Mouse (Mus musculus): ENCODE data around the gene Ewsr1. TPM values are rescaled to one million over a fixed set of nuclear protein-coding genes. Genes with fewer than 3 reads are reported as not detected.

The Ewsr1 gene
- total RNA-seq, 2 experiments from 2014 or later: 79.3 to 86.5 TPM

DNA sequence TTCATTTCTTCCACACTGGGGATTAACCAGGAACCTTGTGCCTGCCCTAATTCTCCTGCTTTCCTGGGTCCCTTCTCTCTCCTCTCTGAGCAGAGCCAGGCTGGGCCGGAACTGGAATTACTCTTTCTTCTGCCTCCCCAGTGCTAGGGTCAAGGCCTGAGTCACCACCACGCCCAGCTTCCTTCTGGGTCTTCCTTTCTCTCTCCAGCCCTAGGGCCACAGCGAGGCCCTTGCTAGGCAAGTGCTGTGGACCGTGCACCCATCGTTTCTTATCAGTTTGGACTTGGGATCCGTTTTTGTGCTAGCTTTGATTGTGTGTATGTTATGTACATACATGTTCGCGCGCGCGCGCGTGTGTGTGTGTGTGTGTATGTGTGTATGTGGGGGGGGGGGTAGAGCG is 44.9 kb downstream of the Ewsr1 start:
- H3K4me3 ChIP-seq: no peak overlapping the region
- DNase-seq: no peak
- intact Hi-C loops (cut with DNase I): no loop called here
- TF ChIP-seq CTCF (IDR thresholded peaks at IDR 0.05): no peak
- H3K27ac ChIP-seq: no peak overlapping the region

DNA sequence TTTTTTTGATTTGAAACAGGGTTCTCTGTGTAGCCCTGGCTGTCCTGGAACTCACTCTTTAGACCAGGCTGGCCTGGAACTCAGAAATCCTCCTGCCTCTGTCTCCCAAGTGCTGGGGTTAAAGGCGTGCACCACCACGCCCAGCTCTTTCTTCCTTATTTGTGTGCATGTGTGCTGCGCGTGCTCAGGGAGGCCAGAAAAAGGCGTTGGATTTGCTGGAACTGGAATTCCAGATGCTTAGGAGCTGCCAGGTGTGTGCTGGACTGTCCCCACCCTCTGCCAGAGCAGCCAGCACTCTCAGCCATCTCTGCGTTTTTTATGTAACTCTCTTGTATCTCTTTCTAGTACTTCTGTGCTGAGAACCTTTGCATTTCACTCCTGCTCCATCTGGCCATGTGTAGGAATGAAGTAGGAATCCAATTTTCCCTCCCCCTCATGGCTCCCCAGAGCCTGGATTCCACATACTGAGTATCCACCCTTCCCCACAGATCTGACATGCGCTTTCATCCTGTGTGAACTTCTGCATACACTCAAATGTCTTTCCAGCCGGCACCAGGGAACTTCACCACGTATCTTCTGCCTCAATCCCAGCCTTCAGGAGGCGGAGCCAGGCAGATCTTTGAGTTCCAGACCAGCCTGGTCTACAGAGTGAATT is 46.7 kb downstream of the Ewsr1 start:
- Histone ChIP-seq H3K4me3 (no peak overlapping the region), H3K27ac (no peak overlapping the region)
- intact Hi-C loops (cut with DNase I): no loop called here
- no peak for DNase-seq
- no peak for TF ChIP-seq CTCF (IDR thresholded peaks at IDR 0.05)

DNA sequence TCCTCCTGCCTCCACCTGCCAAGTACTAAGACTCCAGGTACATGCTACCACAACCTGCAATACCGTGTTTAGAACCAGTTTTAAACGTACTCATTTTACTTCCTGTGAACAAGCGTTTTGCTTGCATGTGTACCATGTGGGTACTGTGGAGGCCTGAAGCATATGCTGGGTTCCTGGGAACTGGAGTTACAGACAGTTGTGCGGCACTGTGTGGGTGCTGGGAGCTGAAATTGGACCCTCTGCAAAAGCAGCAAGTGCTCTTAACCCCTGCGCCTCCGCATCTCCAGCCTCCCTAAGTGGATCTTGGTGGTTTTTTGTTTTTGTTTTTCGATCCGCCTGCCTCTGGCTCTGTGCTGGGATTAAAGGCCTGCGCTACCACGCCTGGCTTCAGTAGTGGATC is 47.4 kb downstream of the Ewsr1 start:
- no peak for TF ChIP-seq CTCF (IDR thresholded peaks at IDR 0.05)
- intact Hi-C loops (cut with DNase I): no loop called here
- DNase-seq: no peak
- no peak overlapping the region for H3K4me3 ChIP-seq
- H3K27ac ChIP-seq: no peak overlapping the region

DNA sequence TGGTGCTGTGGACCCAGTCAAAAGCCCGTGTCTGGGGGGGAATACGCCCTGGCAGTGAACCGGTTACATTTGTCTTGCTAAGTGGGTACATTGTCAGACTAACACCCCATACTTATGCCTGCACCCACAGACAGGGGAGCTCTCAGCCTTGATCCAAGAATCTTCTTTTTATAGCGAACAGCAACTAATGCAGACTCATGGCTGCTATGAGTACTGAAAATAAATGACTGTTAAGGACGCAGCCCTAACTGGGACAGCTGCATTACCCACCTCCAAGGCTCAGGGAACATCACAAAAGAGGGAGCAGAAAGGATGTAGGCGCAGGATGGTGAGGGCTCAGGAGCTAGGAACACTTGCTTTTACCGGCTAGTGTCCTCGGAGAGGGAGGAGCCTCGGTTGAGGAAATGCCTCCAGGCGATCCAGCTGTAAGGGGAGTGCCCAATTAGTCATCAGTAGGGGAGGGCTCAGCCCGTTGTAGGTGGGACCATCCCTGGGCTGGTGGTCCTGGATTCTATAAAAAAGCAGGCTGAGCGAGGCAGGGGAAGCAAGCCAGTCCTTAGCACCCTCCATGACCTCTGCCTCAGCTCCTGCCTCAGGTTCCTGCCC is 52.6 kb downstream of the Ewsr1 start:
- no peak for TF ChIP-seq CTCF (IDR thresholded peaks at IDR 0.05)
- Histone ChIP-seq H3K4me3 (no peak overlapping the region), H3K27ac (no peak overlapping the region)
- DNase-seq: no peak
- intact Hi-C loops (cut with DNase I): no loop called here

DNA sequence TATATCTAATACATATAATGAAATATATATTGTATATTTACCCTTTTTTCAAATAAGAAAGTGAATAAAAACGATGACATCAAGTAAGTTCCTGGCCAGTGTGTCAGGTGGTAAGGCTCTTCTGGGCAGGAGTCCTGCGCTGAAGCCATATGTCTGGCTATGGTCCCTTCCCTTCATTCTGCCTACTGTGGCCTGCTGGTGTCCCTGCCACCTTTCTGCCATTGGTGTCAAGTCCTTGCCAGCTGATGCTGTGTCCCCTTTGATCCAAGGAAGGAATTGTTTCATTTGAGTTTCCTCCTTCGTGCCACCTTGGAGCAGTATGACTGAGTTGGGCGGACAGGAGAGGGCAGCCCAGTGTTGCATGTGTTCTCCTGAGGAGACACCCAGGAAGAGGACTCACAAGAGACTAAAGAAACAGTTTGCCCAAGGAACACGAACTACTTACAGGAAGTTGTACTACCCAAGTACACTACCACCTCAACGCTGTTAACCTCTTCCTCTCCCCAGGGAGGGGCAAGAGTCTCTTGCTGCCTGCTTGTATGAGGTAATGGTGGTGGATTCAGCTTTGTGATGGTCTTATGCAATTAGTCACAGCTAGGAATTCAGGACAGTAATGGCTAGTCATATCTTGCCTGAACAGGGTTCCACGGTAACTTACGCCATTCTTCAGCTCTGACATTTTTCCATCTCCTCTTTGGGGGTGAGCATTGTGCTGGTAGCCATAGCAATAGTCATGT is 56.3 kb downstream of the Ewsr1 start:
- Histone ChIP-seq H3K4me3 (no peak overlapping the region), H3K27ac (no peak overlapping the region)
- no peak for DNase-seq
- no peak for TF ChIP-seq CTCF (IDR thresholded peaks at IDR 0.05)
- intact Hi-C loops (cut with DNase I): no loop called here

DNA sequence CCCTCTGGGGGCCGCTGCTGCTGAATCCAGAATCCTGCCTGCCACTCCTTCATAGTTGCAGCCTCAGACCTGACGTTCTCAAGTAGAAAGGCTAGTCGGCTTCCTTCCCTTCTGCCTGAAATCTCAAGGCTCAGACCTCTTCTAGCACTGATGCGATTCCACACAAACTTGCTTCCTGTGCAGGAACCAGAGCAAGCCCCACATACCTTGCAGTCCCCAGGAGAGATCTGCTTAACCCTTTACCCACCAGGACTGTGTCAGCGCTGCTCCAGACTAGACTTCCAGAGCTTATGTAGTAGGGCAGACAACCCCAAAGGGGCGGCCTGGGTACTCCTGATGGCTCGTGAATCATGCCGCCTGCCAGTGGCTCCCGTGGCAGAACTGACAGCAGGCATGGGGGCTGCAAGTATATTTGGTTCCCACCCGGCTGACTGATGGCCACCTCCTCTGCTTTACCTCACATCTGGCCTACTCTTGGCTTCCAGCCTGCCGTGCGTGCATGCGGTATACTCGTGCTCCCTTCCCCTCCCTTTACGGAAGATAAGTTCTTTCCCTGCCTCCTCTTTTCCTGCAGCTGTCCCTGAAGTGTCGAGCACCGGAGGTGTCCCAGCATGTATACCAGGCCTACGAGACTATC is 57.8 kb downstream of the Ewsr1 start:
- no peak for DNase-seq
- H3K4me3 ChIP-seq: no peak overlapping the region
- H3K27ac ChIP-seq: no peak overlapping the region
- intact Hi-C loops (cut with DNase I): loop anchor here (2.0 kb wide), 1 partner anchor 20 kb away; no protein-coding TSS in a partner anchor
- no peak for TF ChIP-seq CTCF (IDR thresholded peaks at IDR 0.05)

DNA sequence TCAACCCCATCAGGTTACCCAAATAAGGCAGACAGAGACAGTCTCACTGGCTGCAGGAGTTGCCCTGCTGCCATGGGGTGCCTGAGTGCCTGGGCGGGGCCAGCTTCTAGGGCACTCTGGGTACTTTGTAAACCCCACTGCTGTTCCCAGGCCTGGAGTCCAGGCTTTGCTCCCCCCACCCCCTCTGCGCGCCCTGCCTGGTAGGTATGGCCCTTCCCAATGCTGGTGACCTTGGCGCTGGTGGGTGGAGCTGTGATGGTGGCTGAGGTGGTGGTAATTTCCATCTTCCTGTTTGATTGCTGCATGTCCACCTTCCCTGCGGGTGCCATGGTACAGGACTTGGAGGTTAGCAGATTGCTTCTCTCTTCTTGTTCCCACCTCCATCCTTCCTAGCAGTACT is 58.5 kb downstream of the Ewsr1 start:
- intact Hi-C loops (cut with DNase I): loop anchor here (2.0 kb wide), 1 partner anchor 20 kb away; no protein-coding TSS in a partner anchor
- Histone ChIP-seq H3K27ac (no peak overlapping the region), H3K4me3 (no peak overlapping the region)
- DNase-seq: no peak
- TF ChIP-seq CTCF (IDR thresholded peaks at IDR 0.05): no peak

DNA sequence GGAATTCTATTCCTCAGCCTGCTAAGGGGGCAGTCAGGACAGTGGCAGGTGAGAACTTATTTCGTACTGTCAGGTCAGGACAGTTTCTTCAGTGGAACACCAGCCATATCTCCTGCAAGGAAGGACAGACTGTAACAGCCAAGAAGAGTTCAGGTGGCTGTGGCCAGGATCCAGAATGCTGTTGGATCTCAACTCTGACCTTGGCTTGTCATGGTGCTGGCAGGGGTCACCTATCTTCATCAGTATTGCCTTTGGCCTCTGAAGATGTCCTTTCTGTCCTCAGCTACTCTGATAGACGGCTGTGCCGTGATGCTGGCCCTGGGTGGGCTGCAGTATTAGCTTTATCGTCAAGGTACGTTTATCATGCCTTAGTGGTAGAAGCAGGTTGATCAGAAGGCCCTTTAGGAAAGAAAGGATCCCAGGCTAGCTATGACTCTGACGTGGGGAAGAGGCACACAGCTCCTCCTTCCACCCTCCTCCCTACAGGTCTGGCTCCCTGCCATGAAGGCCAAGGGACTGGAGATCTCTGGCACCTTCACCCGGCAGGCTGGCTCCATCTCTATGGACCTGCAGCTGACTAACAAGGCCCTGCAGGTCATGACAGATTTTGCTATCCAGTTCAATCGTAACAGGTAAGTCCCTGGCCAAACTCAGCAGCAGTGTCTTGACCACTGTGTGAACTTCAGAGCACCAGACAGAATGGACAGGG is 61.8 kb downstream of the Ewsr1 start:
- intact Hi-C loops (cut with DNase I): no loop called here
- Histone ChIP-seq H3K4me3 (no peak overlapping the region), H3K27ac (no peak overlapping the region)
- no peak for TF ChIP-seq CTCF (IDR thresholded peaks at IDR 0.05)
- DNase-seq: peak; percentile 85

DNA sequence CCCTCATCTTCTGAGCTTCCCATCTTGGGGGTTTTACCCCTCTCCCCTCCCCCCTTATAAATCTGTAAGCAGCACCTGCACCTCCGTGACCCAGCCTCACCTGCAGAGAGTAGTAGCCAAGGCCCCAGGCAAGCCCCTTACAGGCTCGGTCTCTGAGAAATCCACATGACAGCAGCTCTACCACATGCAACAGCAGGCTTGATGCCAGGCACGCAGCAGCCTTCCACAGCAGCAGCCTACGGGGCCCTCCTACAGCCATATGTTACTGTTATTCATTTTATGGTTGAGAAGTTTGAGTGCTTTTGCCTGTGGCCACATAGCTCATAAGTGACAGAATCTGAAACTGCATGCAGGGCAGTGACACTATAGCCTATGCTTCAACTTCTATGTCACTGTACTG is 63.6 kb downstream of the Ewsr1 start:
- DNase-seq: no peak
- no peak for TF ChIP-seq CTCF (IDR thresholded peaks at IDR 0.05)
- intact Hi-C loops (cut with DNase I): no loop called here
- H3K4me3 ChIP-seq: no peak overlapping the region
- no peak overlapping the region for H3K27ac ChIP-seq

DNA sequence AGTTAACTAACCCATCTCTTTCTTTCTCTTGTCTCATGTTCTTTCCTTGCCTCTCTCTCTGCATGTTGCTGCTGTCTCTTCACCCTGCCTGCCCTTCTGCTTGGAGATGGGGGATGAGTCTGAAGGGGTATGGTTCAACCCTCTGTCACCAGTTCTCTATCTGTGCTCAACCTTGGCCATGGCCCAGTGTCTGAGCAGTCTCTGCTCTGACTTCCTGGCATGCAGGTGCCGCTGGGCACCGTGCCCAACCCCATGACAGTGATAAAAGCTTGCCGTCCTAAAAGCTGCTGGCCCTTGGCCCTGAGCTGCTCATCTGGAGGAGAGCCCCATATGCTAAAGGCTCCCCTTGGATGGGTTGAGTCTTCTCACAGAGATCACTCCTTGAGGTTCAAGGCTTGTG is 65.9 kb downstream of the Ewsr1 start:
- Histone ChIP-seq H3K27ac (no peak overlapping the region), H3K4me3 (no peak overlapping the region)
- DNase-seq: peak; percentile 80
- no peak for TF ChIP-seq CTCF (IDR thresholded peaks at IDR 0.05)
- intact Hi-C loops (cut with DNase I): no loop called here

DNA sequence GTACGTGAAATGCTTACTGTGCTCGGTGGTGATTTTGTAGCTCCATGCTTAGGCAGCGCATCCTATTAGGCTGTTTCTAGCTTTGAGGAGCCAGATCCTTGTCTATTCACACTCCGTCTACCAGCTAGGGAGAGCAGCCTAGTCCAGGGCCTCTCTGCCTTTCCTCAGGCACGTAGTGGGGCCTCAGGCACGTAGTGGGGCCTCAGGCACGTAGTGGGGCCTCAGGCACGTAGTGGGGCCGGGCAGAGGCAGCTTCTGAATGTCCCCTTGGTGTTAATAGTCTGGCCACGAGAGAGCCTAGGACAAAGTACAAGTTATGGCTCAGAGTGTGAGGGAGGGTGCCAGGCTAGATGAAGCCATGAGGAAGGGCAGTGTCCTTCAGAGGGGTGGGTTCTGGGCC is 66.4 kb downstream of the Ewsr1 start:
- intact Hi-C loops (cut with DNase I): no loop called here
- Histone ChIP-seq H3K27ac (no peak overlapping the region), H3K4me3 (no peak overlapping the region)
- no peak for TF ChIP-seq CTCF (IDR thresholded peaks at IDR 0.05)
- no peak for DNase-seq

DNA sequence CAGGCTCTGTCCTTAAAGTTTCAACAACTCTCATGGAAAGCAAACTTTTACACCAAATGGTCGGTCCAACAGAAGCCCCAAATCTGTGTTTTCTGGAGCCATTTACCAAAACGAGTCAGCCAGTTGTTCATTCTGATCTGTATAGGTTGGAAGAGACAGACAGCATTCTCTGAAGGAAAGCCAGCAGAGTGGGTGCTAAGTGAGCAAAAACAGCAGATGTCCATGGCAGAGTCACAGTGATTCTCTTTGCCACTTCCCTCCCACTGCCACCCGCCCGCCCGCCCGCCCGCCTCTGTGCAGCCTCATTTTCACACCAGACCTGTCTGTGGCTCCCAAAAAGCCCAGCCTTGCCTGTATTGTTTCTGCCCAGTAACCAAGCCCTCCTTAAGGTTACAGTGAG is 70.8 kb downstream of the Ewsr1 start:
- no peak for TF ChIP-seq CTCF (IDR thresholded peaks at IDR 0.05)
- Histone ChIP-seq H3K27ac (no peak overlapping the region), H3K4me3 (no peak overlapping the region)
- no peak for DNase-seq
- intact Hi-C loops (cut with DNase I): no loop called here
